Mouse (Mus musculus) liver (tissue): Measurements from ENCODE around the gene Toe1.

Experiments used
- DNase-seq: peaks from one replicate; pipeline ENCODE4 v3.0.0-alpha.2; 2020; ENCODE audit warnings: mixed read lengths

Toe1 gene

DNA sequence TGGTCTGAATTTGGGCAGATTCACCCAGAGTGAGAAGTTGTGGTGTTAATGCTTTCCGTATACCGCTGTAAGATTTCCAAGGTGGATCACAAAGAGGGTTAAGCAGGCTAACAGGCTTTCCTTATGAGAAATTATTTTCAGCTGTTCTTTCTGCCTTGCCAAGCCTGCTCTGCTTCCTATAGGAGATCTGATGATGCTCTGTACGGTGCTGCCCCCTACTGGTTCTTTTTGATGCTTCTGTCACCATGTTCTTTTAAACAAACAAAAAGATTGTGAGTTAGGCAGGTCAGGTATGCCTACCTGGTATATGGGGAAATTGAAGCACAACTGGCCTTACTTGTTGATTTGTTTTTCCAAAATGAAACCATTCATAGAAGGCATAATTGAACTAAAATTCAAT is 18.5 kb downstream of the Toe1 start:
- peak; percentile 76 for DNase-seq

DNA sequence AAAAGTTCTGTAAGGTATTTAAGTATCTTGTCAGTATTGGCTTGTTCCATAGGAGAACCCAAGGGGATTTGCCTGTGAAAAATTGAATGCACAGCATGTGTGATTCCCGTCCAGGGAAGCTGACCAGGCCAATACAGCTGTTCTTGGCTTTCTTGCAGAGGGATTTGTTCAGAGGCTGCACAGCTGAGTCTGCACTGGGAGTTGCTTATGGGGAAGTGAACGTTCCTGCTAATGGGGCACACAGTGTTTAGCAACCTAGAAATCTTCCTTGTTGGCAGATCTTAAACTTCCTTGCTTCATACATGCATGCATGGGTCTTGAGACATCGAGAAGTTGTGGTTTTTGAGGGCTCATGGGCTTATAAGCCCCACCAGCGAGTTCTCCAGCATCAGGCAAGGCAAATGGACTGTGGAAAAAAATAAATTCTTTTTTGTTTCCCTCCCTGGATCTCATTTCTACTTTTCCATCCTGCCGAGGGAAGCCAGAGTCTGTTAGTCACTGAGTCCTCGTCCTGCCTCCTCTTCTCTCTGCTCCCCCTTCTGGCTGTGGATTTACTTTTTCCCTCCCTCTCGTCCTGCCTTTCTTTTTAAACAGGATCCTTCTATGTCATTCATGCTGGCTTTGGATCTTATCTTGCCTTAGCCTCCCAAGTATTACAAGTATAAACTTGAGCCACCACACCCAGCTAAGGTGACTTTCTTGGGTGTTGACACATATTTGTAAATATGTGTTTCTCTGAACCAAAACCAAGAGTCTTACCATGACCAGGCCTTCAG is 19.3 kb downstream of the Toe1 start:
- no peak for DNase-seq

DNA sequence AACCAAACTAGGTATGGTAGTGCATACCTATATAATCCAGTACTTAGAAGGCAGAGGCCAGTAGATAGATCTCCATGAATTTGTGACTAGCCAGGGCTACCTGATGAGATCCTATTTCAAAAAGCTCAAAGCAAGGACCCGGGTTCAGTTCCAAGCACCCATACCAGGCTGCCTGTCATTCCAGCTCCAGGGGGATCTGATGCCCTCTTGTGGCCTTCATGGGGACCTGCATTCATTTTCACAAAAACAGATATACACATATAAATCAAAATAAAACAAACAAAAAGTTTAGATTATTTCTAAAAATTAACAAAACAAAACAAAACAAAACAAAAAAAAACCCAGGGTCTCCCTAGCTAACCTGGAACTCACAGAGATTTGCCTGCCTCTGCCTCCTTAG is 20.9 kb downstream of the Toe1 start:
- DNase-seq, result no peak

DNA sequence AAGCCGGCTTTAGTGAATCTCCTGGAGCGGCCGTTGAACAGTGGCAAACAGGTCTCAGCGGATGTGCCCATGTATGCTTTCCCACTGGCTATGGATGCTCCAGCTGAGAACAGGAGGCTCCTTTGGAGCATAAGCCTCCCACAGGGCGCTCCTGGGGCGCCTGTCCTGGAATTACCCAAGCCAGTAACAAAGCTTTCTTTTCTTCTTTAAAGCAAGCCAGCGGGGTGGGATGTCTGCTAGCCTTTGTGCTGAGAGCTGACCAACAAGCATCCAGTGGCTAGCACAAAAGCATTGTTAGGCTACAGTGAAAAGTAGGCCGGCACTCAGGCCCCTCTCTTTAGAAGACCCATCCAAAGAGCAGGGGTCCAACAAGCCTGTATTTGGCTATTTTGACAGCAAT is 25.3 kb downstream of the Toe1 start:
- no peak for DNase-seq

DNA sequence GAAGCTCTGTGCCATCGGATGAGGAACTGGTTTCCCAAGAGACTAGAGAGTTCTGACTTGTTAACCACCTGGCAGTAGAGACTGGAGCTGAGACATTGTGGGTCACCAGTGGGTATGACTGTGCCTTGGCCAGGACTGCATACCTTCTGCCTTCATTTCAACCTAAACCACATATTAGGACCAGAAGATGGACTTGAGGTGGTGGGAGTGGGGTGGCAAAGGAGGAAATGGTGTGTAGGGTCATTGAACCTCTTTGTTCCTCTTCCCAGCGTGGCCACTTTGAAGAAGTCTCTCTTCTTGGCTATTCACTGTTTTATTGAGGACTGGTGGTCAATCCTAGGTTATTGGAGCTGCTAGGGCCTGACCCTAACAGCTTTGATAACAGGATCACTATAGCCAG is 26.1 kb downstream of the Toe1 start:
- no peak for DNase-seq

DNA sequence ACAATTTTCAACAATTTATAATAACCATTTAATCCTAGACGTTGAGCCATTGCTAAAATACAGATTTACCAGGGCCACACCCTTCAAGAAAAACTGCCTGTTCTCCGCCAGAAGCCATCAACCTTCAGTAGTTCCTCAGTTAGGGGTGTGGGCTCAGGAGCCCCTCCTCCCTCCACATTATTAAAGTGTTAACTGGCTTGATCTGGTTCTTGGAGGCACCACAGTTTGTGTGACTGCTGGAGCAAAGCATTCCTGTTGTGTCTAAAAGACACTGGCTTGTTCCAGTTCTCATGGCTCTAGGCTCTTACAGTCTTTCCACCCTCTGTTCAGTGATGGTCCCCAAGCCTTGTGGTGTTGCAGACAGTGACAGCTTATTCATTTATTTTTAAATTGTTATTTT is 26.9 kb downstream of the Toe1 start:
- DNase-seq, result no peak

GRCm38 (mm10) chr4:116777079-116777478 is 30.4 kb downstream of the Toe1 start:
- no peak for DNase-seq

DNA sequence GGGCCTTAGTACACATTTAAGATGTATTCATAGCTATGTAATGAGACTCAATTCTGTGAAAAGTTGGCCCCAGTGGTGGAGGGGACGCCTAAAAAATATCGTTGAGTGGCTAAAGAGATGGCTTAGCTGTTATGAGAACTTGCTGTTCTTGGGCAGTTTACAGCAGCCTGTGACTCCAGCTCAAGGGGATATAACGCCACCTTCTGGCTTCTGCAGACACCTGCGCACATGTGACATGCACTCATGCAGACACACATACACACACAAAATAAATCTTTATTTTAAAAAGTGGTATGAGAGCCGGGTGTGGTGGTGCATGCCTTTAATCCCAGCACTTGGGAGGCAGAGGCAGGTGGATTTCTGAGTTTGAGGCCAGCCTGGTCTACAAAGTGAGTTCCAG is 31.0 kb downstream of the Toe1 start:
- DNase-seq, result no peak

DNA sequence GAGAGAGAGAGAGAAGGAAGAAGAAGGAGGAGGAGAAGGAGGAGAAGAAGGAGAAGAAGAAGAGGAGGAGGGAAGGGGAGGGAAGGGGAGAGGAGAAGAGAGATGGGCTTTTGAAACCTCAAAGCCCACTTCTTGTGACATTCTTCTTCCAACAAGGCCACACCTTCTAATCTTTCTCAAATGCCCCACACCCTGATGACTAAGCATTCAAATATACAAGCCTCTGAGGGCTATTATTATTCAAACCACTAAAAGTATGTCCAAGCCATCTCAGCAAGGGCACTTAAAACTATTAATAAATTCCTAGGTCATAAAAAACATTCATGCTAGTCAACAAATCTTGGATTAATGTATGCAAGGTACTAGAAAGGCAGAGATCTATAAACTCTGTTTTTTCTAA is 38.4 kb downstream of the Toe1 start:
- DNase-seq, result no peak

- no peak for DNase-seq
Observed at GRCm38 (mm10) chr4:116768510-116768909, 38.9 kb downstream of the Toe1 start.

GRCm38 (mm10) chr4:116764001-116764400 is 43.4 kb downstream of the Toe1 start:
- no peak for DNase-seq

DNA sequence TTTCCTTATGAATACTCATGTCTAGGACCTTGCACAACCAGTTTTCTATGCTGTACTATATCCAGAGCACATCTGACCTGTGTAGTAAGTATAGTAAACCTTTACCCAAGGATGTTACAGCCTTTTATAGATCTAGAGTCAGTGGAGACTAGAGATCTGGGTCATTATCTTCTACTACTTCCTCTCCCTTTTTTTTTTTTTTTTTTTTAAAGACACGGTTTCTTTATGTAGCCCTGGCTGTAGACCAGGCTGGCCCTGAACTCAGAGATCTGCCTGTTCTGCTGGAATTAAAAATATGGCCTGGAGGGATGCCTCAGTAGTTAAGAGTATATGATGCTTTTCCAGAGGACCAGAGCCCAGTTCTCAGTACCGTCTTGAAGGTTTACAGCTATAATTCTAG is 45.5 kb downstream of the Toe1 start:
- DNase-seq, result no peak

DNA sequence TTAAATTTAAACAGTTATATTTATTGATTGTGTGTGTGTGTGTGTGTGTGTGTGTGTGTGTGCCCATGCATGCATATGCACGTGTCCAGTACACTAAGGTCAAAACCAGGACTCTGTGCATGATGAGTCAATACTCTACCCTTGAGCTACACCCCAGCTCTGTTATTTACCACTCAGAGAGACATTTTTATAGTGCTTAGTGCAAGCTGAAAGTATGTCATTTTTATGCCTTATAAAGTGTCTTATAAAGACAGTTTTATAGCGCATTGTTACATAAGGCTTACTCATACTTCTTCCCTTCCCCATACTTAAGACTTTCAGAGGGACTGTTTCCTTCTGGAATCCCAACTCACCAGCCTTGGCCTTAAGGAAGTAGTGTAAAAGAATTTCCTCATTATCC is 57.7 kb downstream of the Toe1 start:
- no peak for DNase-seq
